Mouse (Mus musculus): ENCODE results near the gene Vegfb. TPM values are rescaled to one million over a fixed set of nuclear protein-coding genes. Genes with fewer than 3 reads are reported as not detected.

Gene Vegfb
- total and polyA plus RNA-seq, 2 experiments from 2014 or later = 122 to 193 TPM

DNA sequence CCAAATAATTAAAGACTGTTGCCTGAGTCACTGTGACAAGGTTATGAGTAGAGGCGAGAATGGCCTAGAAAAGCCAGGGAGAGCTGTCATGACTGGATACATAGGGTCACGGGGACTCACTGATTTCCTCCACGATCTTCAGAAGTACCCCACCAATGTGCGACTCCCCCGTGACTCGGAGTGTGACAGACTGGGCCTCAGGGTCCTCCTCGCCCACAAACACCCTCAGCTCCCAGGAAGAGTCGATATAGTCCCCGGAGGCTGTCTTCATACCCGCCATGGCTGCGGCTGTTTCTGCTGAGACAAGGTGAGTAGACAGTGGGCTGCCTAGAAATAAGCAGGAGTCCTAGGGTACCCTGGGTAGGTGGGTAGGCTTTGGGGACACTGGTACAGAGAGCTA is 31.1 kb upstream of the Vegfb start:
- 0 out of 2 replicates have a peak, but pooled peaks cover 5% of the 10 kb centered on the region for H3K4me1 ChIP-seq (ENCODE audit: control insufficient read depth, insufficient read depth)
- DNase-seq (ENCODE audit: low spot score) (no peak), ATAC-seq (ENCODE audit: insufficient read depth, low read depth) (no peak)
- H3K9me3 ChIP-seq (replicated peaks; ENCODE audit: control insufficient read depth, low read length) = no peaks in the 10 kb centered on the region
- H3K27ac ChIP-seq (ENCODE audit: low read depth) = peak overlapping the region; percentile 32
- peak overlapping the region; percentile 43 for H3K4me2 ChIP-seq (ENCODE audit: low read depth, low read length)
- WGBS = 84% methylated on average over 11 of the region's 11 CpGs
- H3K9ac ChIP-seq (replicated peaks; ENCODE audit: low read depth, low read length) = 0 out of 2 replicates have a peak overlapping the region, but pooled peaks have one; percentile 5
- peaks cover 31% of the 10 kb centered on the region for H3K36me3 ChIP-seq (replicated peaks; ENCODE audit: control insufficient read depth, insufficient read depth, low read length)
- H3K4me3 ChIP-seq (ENCODE audit: low read depth, low read length) = peak overlapping the region; percentile 17; the same call in 1 of the 2 replicates
- no peaks in the 10 kb centered on the region for H3K27me3 ChIP-seq (ENCODE audit: control insufficient read depth, insufficient read depth, low read length)
- TF ChIP-seq CTCF (IDR thresholded peaks at IDR 0.05; ENCODE audit: low read depth) = no peak
- no peak for TF ChIP-seq EP300 (IDR thresholded peaks at IDR 0.05; ENCODE audit: low read depth)

DNA sequence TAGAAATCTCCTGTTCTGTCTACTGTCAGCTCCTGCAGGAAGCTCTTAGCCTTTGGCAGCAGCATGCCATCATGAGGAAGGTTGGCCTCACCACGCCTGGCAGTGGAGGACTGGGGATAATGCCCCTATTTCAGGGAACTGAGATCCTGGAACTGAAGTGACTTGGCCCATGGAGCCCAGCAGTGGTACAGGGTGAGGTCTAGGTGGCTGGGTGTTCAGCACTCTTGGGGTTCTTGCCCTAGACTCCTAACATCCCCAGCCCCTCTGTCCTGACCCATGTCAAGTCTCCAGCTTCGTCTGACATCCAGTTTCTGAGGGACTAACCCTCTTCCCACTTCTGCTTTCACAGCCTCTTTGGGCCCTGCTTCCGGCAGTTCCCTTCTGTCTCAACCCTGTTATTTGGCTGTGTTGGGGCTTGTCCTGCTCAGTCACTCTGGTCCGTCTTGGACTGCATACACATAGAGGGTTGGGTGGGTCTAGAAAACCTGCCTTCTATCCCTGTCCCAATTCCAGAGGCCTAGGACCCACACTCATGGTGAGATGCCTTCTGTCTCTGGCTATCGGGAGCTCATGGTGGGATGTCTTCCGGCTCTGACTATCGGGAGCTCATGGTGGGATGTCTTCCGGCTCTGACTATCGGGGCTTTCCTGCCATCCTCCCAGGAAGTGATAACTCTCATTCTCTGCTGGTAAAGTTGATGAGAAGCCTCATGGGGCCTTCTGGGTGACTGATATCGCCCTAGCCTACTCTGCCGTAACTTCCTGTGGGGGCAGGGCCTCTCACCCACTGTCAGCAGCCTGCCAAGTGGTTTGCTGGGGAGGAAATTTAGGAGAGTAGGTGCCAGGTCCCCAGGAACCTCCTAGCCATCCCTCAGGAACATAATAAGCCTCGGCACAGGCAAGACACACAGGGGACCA is 30.3 kb upstream of the Vegfb start:
- no peaks in the 10 kb centered on the region for H3K27me3 ChIP-seq (ENCODE audit: control insufficient read depth, insufficient read depth, low read length)
- peak overlapping the region; percentile 32 for H3K27ac ChIP-seq (ENCODE audit: low read depth)
- DNase-seq (ENCODE audit: low spot score) (no peak), ATAC-seq (ENCODE audit: insufficient read depth, low read depth) (no peak)
- TF ChIP-seq CTCF (IDR thresholded peaks at IDR 0.05; ENCODE audit: low read depth) = no peak
- no peak for TF ChIP-seq EP300 (IDR thresholded peaks at IDR 0.05; ENCODE audit: low read depth)
- H3K36me3 ChIP-seq (replicated peaks; ENCODE audit: control insufficient read depth, insufficient read depth, low read length) = peaks cover 24% of the 10 kb centered on the region
- H3K4me2 ChIP-seq (ENCODE audit: low read depth, low read length) = peak overlapping the region; percentile 43; the same call in 1 of the 2 replicates
- H3K9ac ChIP-seq (replicated peaks; ENCODE audit: low read depth, low read length) = 0 out of 2 replicates have a peak overlapping the region, but pooled peaks have one; percentile 5
- 0 out of 2 replicates have a peak, but pooled peaks cover 5% of the 10 kb centered on the region for H3K4me1 ChIP-seq (ENCODE audit: control insufficient read depth, insufficient read depth)
- no peaks in the 10 kb centered on the region for H3K9me3 ChIP-seq (replicated peaks; ENCODE audit: control insufficient read depth, low read length)
- 62% methylated on average over 12 of the region's 12 CpGs for WGBS
- peak overlapping the region; percentile 17; the same call in 1 of the 2 replicates for H3K4me3 ChIP-seq (ENCODE audit: low read depth, low read length)

GRCm38 (mm10) chr19:7014481-7015135 is 27.2 kb upstream of the Vegfb start:
- ATAC-seq (ENCODE audit: insufficient read depth, low read depth) (no peak), DNase-seq (ENCODE audit: low spot score) (no peak)
- 0 out of 2 replicates have a peak, but pooled peaks cover 5% of the 10 kb centered on the region for H3K4me1 ChIP-seq (ENCODE audit: control insufficient read depth, insufficient read depth)
- H3K4me2 ChIP-seq (ENCODE audit: low read depth, low read length) = no peak overlapping the region
- no peak for TF ChIP-seq CTCF (IDR thresholded peaks at IDR 0.05; ENCODE audit: low read depth)
- no peak for TF ChIP-seq EP300 (IDR thresholded peaks at IDR 0.05; ENCODE audit: low read depth)
- WGBS = 80% methylated on average over 19 of the region's 20 CpGs
- no peaks in the 10 kb centered on the region for H3K27me3 ChIP-seq (ENCODE audit: control insufficient read depth, insufficient read depth, low read length)
- no peaks in the 10 kb centered on the region for H3K9me3 ChIP-seq (replicated peaks; ENCODE audit: control insufficient read depth, low read length)
- H3K9ac ChIP-seq (replicated peaks; ENCODE audit: low read depth, low read length) = no peak overlapping the region
- no peak overlapping the region for H3K4me3 ChIP-seq (ENCODE audit: low read depth, low read length)
- H3K36me3 ChIP-seq (replicated peaks; ENCODE audit: control insufficient read depth, insufficient read depth, low read length) = no peaks in the 10 kb centered on the region
- H3K27ac ChIP-seq (ENCODE audit: low read depth) = no peak overlapping the region

- WGBS = 90% methylated on average over 9 of the region's 9 CpGs
- ATAC-seq (ENCODE audit: insufficient read depth, low read depth) (no peak), DNase-seq (ENCODE audit: low spot score) (no peak)
- Histone ChIP-seq H3K4me1 (ENCODE audit: control insufficient read depth, insufficient read depth) (0 out of 2 replicates have a peak, but pooled peaks cover 2% of the 10 kb centered on the region), H3K9me3 (replicated peaks; ENCODE audit: control insufficient read depth, low read length) (no peaks in the 10 kb centered on the region), H3K4me2 (ENCODE audit: low read depth, low read length) (no peak overlapping the region), H3K27me3 (ENCODE audit: control insufficient read depth, insufficient read depth, low read length) (no peaks in the 10 kb centered on the region), H3K9ac (replicated peaks; ENCODE audit: low read depth, low read length) (no peak overlapping the region), H3K27ac (ENCODE audit: low read depth) (no peak overlapping the region), H3K4me3 (ENCODE audit: low read depth, low read length) (no peak overlapping the region), H3K36me3 (replicated peaks; ENCODE audit: control insufficient read depth, insufficient read depth, low read length) (no peaks in the 10 kb centered on the region)
- TF ChIP-seq EP300 (IDR thresholded peaks at IDR 0.05; ENCODE audit: low read depth) = no peak
- TF ChIP-seq CTCF (IDR thresholded peaks at IDR 0.05; ENCODE audit: low read depth) = no peak
These were observed 26.5 kb upstream of the Vegfb start for GRCm38 (mm10) chr19:7013984-7014383.

DNA sequence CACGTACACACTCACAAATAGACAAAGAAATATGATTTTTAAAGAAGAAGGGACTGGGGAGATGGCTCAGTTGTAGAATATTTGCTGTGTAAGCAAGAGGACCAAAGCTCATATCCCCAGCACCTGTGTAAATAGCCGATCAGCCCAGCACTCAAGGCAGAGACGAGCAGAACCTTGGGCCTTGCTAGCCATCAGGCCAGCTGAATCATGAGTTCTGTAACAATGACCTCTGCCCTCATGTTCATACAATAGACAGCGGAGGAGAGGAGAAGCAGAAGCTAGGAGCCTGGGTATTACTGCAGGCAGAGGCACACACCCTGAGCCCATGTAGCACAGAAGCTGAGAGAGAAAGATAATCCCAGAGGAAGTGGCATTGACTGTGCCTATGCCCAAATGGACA is 25.0 kb upstream of the Vegfb start:
- no peak overlapping the region for H3K27ac ChIP-seq (ENCODE audit: low read depth)
- DNase-seq (ENCODE audit: low spot score) (no peak), ATAC-seq (ENCODE audit: insufficient read depth, low read depth) (no peak)
- no peaks in the 10 kb centered on the region for H3K9me3 ChIP-seq (replicated peaks; ENCODE audit: control insufficient read depth, low read length)
- H3K9ac ChIP-seq (replicated peaks; ENCODE audit: low read depth, low read length) = no peak overlapping the region
- H3K4me3 ChIP-seq (ENCODE audit: low read depth, low read length) = no peak overlapping the region
- H3K4me1 ChIP-seq (ENCODE audit: control insufficient read depth, insufficient read depth) = no peaks in the 10 kb centered on the region
- TF ChIP-seq EP300 (IDR thresholded peaks at IDR 0.05; ENCODE audit: low read depth) = no peak
- no peak for TF ChIP-seq CTCF (IDR thresholded peaks at IDR 0.05; ENCODE audit: low read depth)
- 88% methylated on average over 4 of the region's 4 CpGs for WGBS
- no peaks in the 10 kb centered on the region for H3K27me3 ChIP-seq (ENCODE audit: control insufficient read depth, insufficient read depth, low read length)
- H3K4me2 ChIP-seq (ENCODE audit: low read depth, low read length) = no peak overlapping the region
- no peaks in the 10 kb centered on the region for H3K36me3 ChIP-seq (replicated peaks; ENCODE audit: control insufficient read depth, insufficient read depth, low read length)
